Mouse (Mus musculus) C2C12 (cell line): ENCODE measurements around the gene Zfp273.
"Not testable (repeated sequence)": the region's sequence is repeated elsewhere in the genome, so short reads cannot be mapped to it uniquely, and the experiment has no call there.

Source experiments
- CEBPB ChIP-seq: IDR thresholded peaks from one replicate; pipeline ENCODE4 v1.6.1; 2011; ENCODE audit warnings: low read depth, mild to moderate bottlenecking, control low read depth, moderate library complexity
- CTCF ChIP-seq: IDR thresholded peaks from one replicate; pipeline ENCODE4 v1.5.1; 2011; ENCODE audit not compliant: control insufficient read depth, insufficient read depth, insufficient read length
- FOSL1 ChIP-seq: IDR thresholded peaks from one replicate; pipeline ENCODE4 v1.8.0; 2011; ENCODE audit warnings: mild to moderate bottlenecking, low read length; ENCODE audit not compliant: poor library complexity, insufficient read depth, severe bottlenecking
- MAX ChIP-seq: IDR thresholded peaks from one replicate; pipeline ENCODE4 v1.6.1; 2011; ENCODE audit warnings: mild to moderate bottlenecking, control low read depth
- MYOD1 ChIP-seq: IDR thresholded peaks from one replicate; pipeline ENCODE4 v1.6.1; 2011; ENCODE audit warnings: low read depth; ENCODE audit not compliant: control insufficient read depth, insufficient read length
- USF1 ChIP-seq: IDR thresholded peaks from one replicate; pipeline ENCODE4 v1.6.1; 2011; ENCODE audit warnings: low read depth, mild to moderate bottlenecking, control low read depth, moderate library complexity

- TF ChIP-seq CTCF, MYOD1, USF1, MAX, FOSL1, CEBPB: not testable (repeated sequence)
These were observed 62.6 kb downstream of the Zfp273 start for GRCm38 (mm10) chr13:67876049-67876698.
